Mouse (Mus musculus) liver, embryonic 16.5 days (tissue): ENCODE results near the gene Rgs3. TPM values are rescaled to one million over a fixed set of nuclear protein-coding genes. Genes with fewer than 3 reads are reported as not detected.

Experiments
- ATAC-seq: fragments of 200-750 bp; cut with Nextera tagmentation; 2 replicates; pipeline ENCODE4 v1.8.0; 2017; ENCODE audit warnings: low read depth, mild to moderate bottlenecking, moderate number of reproducible peaks, moderate library complexity
- H3K27ac ChIP-seq: fragments of 300-500 bp; sonication (generic); 2 replicates; pipeline ENCODE4 v1.5.1; 2014; ENCODE audit warnings: mild to moderate bottlenecking, low read length
- H3K27me3 ChIP-seq: fragments of 300-500 bp; sonication (generic); 2 replicates; pipeline ENCODE4 v1.6.1; 2014; ENCODE audit warnings: low read depth, low read length, mixed read lengths; ENCODE audit not compliant: control insufficient read depth, insufficient read depth
- H3K36me3 ChIP-seq: fragments of 300-500 bp; sonication (generic); 2 replicates; pipeline ENCODE4 v1.6.1; 2014; ENCODE audit warnings: mild to moderate bottlenecking; ENCODE audit not compliant: control insufficient read depth, insufficient read depth
- H3K4me1 ChIP-seq: fragments of 300-500 bp; sonication (generic); 2 replicates; pipeline ENCODE4 v1.6.1; 2014; ENCODE audit warnings: low read depth, low read length, mixed read lengths; ENCODE audit not compliant: control insufficient read depth
- H3K4me2 ChIP-seq: fragments of 300-500 bp; sonication (generic); 2 replicates; pipeline ENCODE4 v1.6.1; 2014; ENCODE audit warnings: low read depth, low read length, mixed read lengths
- H3K4me3 ChIP-seq: fragments of 300-500 bp; sonication (generic); 2 replicates; pipeline ENCODE4 v1.5.1; 2014; ENCODE audit warnings: low read depth, mild to moderate bottlenecking, low read length
- H3K9ac ChIP-seq: fragments of 300-500 bp; sonication (generic); 2 replicates; pipeline ENCODE4 v1.6.1; 2014; ENCODE audit warnings: low read depth, low read length
- H3K9me3 ChIP-seq: fragments of 300-500 bp; sonication (generic); replicated peaks from 2 replicates; pipeline ENCODE4 v1.6.1; 2016; ENCODE audit warnings: low read length; ENCODE audit not compliant: control insufficient read depth
- whole genome bisulfite sequencing: fragments of 180-500 bp; shearing (Covaris S2); extraction: QIAGEN DNeasy Blood & Tissue Kit; methylation state at CpG from one replicate; pipeline ENCODE4 v1.1.7; 2014; ENCODE audit not compliant: insufficient replicate concordance; 5-methylcytosine and 5-hydroxymethylcytosine counted together
- polyA plus RNA-seq: library from polyadenylated mRNA; unstranded; fragments of >200 nt; fragmentation: Nextera tagmentation; extraction: Ambion mirVana; gene quantifications from 2 replicates; pipeline ENCODE4 v1.2.1, GENCODE M21; 2015

Rgs3 gene
- polyA plus RNA-seq, 1 experiment from 2014 or later, result 7.0 TPM

DNA sequence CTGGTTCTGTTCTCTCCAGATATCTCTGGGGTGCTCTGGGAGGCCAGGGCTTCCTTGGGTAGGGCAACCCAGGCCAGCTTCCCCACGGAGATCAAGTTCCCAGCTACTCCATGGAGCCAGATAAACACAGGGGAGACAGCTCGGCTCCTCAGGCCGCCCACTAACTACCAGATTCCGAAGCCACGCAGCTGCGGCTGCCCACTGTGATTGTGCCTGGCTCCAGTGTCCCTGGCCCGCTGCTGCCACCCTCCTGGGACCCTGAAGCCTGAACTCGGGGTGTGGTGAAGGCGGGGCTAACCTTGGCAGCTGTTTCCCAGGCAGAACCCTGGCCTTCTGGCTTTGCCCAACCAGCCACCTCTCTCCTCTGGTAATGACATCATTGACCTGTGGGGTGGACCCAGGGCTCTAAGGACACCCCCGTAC lies 184.9 kb downstream of the Rgs3 start:
- H3K9ac ChIP-seq, result no peak overlapping the region
- no peaks in the 10 kb centered on the region for H3K36me3 ChIP-seq
- H3K4me3 ChIP-seq, result no peak overlapping the region
- H3K4me2 ChIP-seq, result no peak overlapping the region
- no peaks in the 10 kb centered on the region for H3K4me1 ChIP-seq
- H3K9me3 ChIP-seq, result no peaks in the 10 kb centered on the region
- 38% methylated on average over 10 of the region's 10 CpGs for WGBS
- no peak overlapping the region for H3K27ac ChIP-seq
- H3K27me3 ChIP-seq, result no peaks in the 10 kb centered on the region
- ATAC-seq, result no peak

DNA sequence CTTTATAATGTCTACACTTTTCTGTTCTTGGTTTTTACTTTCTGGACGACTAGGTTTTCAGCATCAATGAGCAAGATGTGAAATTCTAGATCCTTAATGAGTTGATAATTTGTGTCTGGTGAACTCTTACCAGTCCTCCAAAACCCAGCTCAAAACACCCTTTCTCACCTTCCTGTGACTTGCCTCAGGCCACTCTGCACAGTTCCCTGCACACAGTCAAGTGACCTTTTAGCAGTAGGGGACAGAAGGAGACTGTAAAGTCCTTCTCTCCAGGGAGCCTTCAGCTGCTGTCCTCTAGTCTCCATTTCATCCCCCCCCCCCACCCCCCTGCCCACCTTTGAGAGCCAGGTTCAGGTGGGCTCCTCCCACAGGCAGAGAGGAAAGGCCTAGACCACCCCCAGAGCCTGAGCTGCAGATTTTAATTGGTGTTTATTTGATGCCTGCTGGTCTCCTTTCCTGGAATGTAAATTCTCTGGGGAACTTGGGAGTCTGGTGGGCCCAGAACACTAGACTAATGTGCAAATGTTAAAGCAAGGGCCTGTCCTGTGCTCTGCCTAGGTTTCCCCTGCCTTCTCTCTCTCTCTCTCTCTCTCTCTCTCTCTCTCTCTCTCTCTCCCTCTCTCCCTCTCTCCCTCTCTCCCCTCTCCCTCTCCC lies 185.5 kb downstream of the Rgs3 start:
- H3K9ac ChIP-seq, result no peak overlapping the region
- no peaks in the 10 kb centered on the region for H3K27me3 ChIP-seq
- no peaks in the 10 kb centered on the region for H3K9me3 ChIP-seq
- no peaks in the 10 kb centered on the region for H3K4me1 ChIP-seq
- WGBS, result 45% methylated on average over 1 of the region's 1 CpGs
- H3K36me3 ChIP-seq, result no peaks in the 10 kb centered on the region
- H3K4me3 ChIP-seq, result no peak overlapping the region
- no peak for ATAC-seq
- no peak overlapping the region for H3K27ac ChIP-seq
- H3K4me2 ChIP-seq, result no peak overlapping the region

Other genes starting within 250 kb of the Rgs3 start
- gene Fkbp15, start 199.3 kb upstream of the Rgs3 start, polyA plus RNA-seq, result 14.5 and 15.9 TPM in 2 replicates
- gene Slc31a1, start 199.1 kb upstream of the Rgs3 start, polyA plus RNA-seq, result 60.4 and 63.7 TPM in 2 replicates
- gene Cdc26, start 151.2 kb upstream of the Rgs3 start, polyA plus RNA-seq, result 52.4 and 55.5 TPM in 2 replicates
- 8.4 and 9.8 TPM in 2 replicates for gene Prpf4, start 151.1 kb upstream of the Rgs3 start, polyA plus RNA-seq
- not detected in 2 replicates for gene Rnf183, start 124.6 kb upstream of the Rgs3 start, polyA plus RNA-seq
- 0.48 and 0.70 TPM in 2 replicates for gene Wdr31, start 89.0 kb upstream of the Rgs3 start, polyA plus RNA-seq
- gene Bspry, start 79.8 kb upstream of the Rgs3 start, polyA plus RNA-seq, result 0.15 and 0.27 TPM in 2 replicates
- gene Hdhd3, start 56.4 kb upstream of the Rgs3 start, polyA plus RNA-seq, result 9.0 and 9.5 TPM in 2 replicates
- gene Alad, start 39.9 kb upstream of the Rgs3 start, polyA plus RNA-seq, result 516 and 530 TPM in 2 replicates
- gene Pole3, start 34.8 kb upstream of the Rgs3 start, polyA plus RNA-seq, result 44.8 and 48.9 TPM in 2 replicates
- 0.06 TPM in 2 replicates for gene 4933430I17Rik, start 34.5 kb upstream of the Rgs3 start, polyA plus RNA-seq